Mouse (Mus musculus) CH12.LX (cell line): ENCODE data around the gene Hist1h3a. TPM values are rescaled to one million over a fixed set of nuclear protein-coding genes. Genes with fewer than 3 reads are reported as not detected.
A peak's percentile ranks its signal among the peaks of the same experiment; 100 is the strongest.

Experiments used
- DNase-seq: peaks from one replicate; pipeline ENCODE4 v3.0.0-alpha.2; 2013; ENCODE audit errors: extremely low read depth
- H3K27ac ChIP-seq: 2 replicates; pipeline ENCODE4 v1.5.1; 2012; ENCODE audit warnings: low read depth, mild to moderate bottlenecking, control low read depth, moderate library complexity; ENCODE audit not compliant: insufficient read depth
- H3K27me3 ChIP-seq: replicated peaks from 2 replicates; pipeline ENCODE3; 2012; ENCODE audit warnings: inconsistent platforms
- H3K36me3 ChIP-seq, 2 experiments: replicated peaks in 1 of 2; 2 replicates each; pipeline versions ENCODE3 to v1.6.1; 2012; ENCODE audit warnings: inconsistent platforms in 1 of 2, low read length in 1 of 2, mild to moderate bottlenecking in 1 of 2, mixed read lengths in 1 of 2, moderate library complexity in 1 of 2; ENCODE audit not compliant: control insufficient read depth in 1 of 2, insufficient read depth in 1 of 2
- H3K4me1 ChIP-seq, 2 experiments: 2 replicates each; pipeline ENCODE4 v1.6.1; 2012; ENCODE audit warnings: inconsistent platforms in 1 of 2, moderate library complexity in 1 of 2; ENCODE audit not compliant: insufficient read depth in 2 of 2, control insufficient read depth in 1 of 2
- H3K4me2 ChIP-seq: 2 replicates; pipeline ENCODE4 v1.6.1; 2012; ENCODE audit warnings: low read depth, mild to moderate bottlenecking, control low read depth; ENCODE audit not compliant: poor library complexity, insufficient read depth, severe bottlenecking
- H3K4me3 ChIP-seq, 3 experiments: fragments of 150-350 bp in 1 of 3; sonication (generic) in 1 of 3; replicated peaks in 1 of 3; 2 replicates each; pipeline versions ENCODE3 to v1.5.1; 2011 to 2012; ENCODE audit warnings: low read depth in 2 of 3, low read length in 2 of 3, mild to moderate bottlenecking in 2 of 3, moderate library complexity in 2 of 3, control low read depth in 1 of 3, improper control_type of control experiment in 1 of 3, inconsistent platforms in 1 of 3, mixed read lengths in 1 of 3; ENCODE audit not compliant: poor library complexity in 1 of 3
- H3K79me2 ChIP-seq: replicated peaks from 2 replicates; pipeline ENCODE4 v1.6.1; 2012; ENCODE audit warnings: mild to moderate bottlenecking, moderate library complexity; ENCODE audit not compliant: control insufficient read depth, poor library complexity, insufficient read depth, severe bottlenecking; ENCODE audit errors: extremely low read depth
- H3K9ac ChIP-seq: 2 replicates; pipeline ENCODE4 v1.6.1; 2012; ENCODE audit warnings: low read depth, mild to moderate bottlenecking, control low read depth, moderate library complexity; ENCODE audit not compliant: insufficient read depth
- H3K9me3 ChIP-seq: replicated peaks from 2 replicates; pipeline ENCODE3; 2012; ENCODE audit warnings: low read length, inconsistent platforms, mixed read lengths
- BHLHE40 ChIP-seq: IDR thresholded peaks from 2 replicates; pipeline ENCODE4 v1.6.1; 2011; ENCODE audit warnings: mild to moderate bottlenecking, low read depth, low read length, improper control_type of control experiment
- CHD1 ChIP-seq: IDR thresholded peaks from 2 replicates; pipeline ENCODE4 v1.6.1; 2012; ENCODE audit warnings: low read depth, low read length, improper control_type of control experiment, inconsistent platforms
- CHD2 ChIP-seq: IDR thresholded peaks from 2 replicates; pipeline ENCODE4 v1.6.1; 2011; ENCODE audit warnings: low read length, improper control_type of control experiment
- CTCF ChIP-seq, 2 experiments: IDR thresholded peaks in 1 of 2; conservative IDR thresholded peaks in 1 of 2; 2 replicates each; pipeline ENCODE4 v1.5.1; 2011 to 2012; ENCODE audit warnings: low read depth in 2 of 2, low read length in 2 of 2, improper control_type of control experiment in 1 of 2, inconsistent platforms in 1 of 2, mild to moderate bottlenecking in 1 of 2, moderate library complexity in 1 of 2
- E2F4 ChIP-seq: IDR thresholded peaks from 2 replicates; pipeline ENCODE4 v1.6.1; 2011; ENCODE audit warnings: low read depth, low read length, improper control_type of control experiment; ENCODE audit not compliant: insufficient replicate concordance
- ELF1 ChIP-seq: IDR thresholded peaks from 2 replicates; pipeline ENCODE4 v1.6.1; 2014; ENCODE audit warnings: low read depth, mild to moderate bottlenecking, inconsistent platforms, low read length, improper control_type of control experiment
- EP300 ChIP-seq: IDR thresholded peaks from 2 replicates; pipeline ENCODE4 v1.6.1; 2011; ENCODE audit warnings: low read length, improper control_type of control experiment
- ETS1 ChIP-seq: conservative IDR thresholded peaks from 2 replicates; pipeline ENCODE4 v1.6.1; 2012; ENCODE audit warnings: low read depth, mild to moderate bottlenecking, inconsistent platforms, low read length, improper control_type of control experiment, moderate library complexity
- GABPA ChIP-seq: IDR thresholded peaks from 2 replicates; pipeline ENCODE4 v1.6.1; 2012; ENCODE audit warnings: low read depth, low read length, improper control_type of control experiment, inconsistent platforms; ENCODE audit not compliant: insufficient replicate concordance
- HCFC1 ChIP-seq: IDR thresholded peaks from 2 replicates; pipeline ENCODE4 v1.6.1; 2012; ENCODE audit warnings: low read depth, mild to moderate bottlenecking, inconsistent platforms, low read length, improper control_type of control experiment
- IRF4 ChIP-seq: IDR thresholded peaks from 2 replicates; pipeline ENCODE4 v1.6.1; 2014; ENCODE audit warnings: low read depth, mild to moderate bottlenecking, inconsistent platforms, low read length, improper control_type of control experiment
- JUN ChIP-seq: IDR thresholded peaks from 2 replicates; pipeline ENCODE4 v1.6.1; 2011; ENCODE audit warnings: low read depth, mild to moderate bottlenecking, low read length, improper control_type of control experiment, moderate library complexity; ENCODE audit not compliant: insufficient read depth
- JUND ChIP-seq: conservative IDR thresholded peaks from 2 replicates; pipeline ENCODE4 v1.6.1; 2011; ENCODE audit warnings: low read depth, low read length, improper control_type of control experiment
- KAT2A ChIP-seq: IDR thresholded peaks from 2 replicates; pipeline ENCODE4 v1.6.1; 2012; ENCODE audit warnings: low read length, improper control_type of control experiment, inconsistent platforms; ENCODE audit not compliant: insufficient replicate concordance
- MAFK ChIP-seq: IDR thresholded peaks from 2 replicates; pipeline ENCODE4 v1.6.1; 2011; ENCODE audit warnings: low read length, improper control_type of control experiment; ENCODE audit not compliant: insufficient replicate concordance
- MAX ChIP-seq: IDR thresholded peaks from 2 replicates; pipeline ENCODE4 v1.6.1; 2011; ENCODE audit warnings: low read length, improper control_type of control experiment
- MAZ ChIP-seq: IDR thresholded peaks from 2 replicates; pipeline ENCODE4 v1.6.1; 2012; ENCODE audit warnings: low read depth, mild to moderate bottlenecking, inconsistent platforms, low read length, improper control_type of control experiment, moderate library complexity
- MEF2A ChIP-seq: IDR thresholded peaks from 2 replicates; pipeline ENCODE4 v1.6.1; 2014; ENCODE audit warnings: low read depth, mild to moderate bottlenecking, inconsistent platforms, low read length, improper control_type of control experiment, borderline replicate concordance
- MXI1 ChIP-seq: IDR thresholded peaks from 2 replicates; pipeline ENCODE4 v1.6.1; 2011; ENCODE audit warnings: mild to moderate bottlenecking, low read depth, low read length, improper control_type of control experiment
- MYC ChIP-seq: IDR thresholded peaks from 2 replicates; pipeline ENCODE4 v1.6.1; 2011; ENCODE audit warnings: low read depth, mild to moderate bottlenecking, improper control_type of control experiment, low read length
- NELFE ChIP-seq: IDR thresholded peaks from 2 replicates; pipeline ENCODE4 v1.6.1; 2011; ENCODE audit warnings: low read depth, low read length, improper control_type of control experiment
- NRF1 ChIP-seq: IDR thresholded peaks from 2 replicates; pipeline ENCODE4 v1.6.1; 2014; ENCODE audit warnings: low read depth, mild to moderate bottlenecking, inconsistent platforms, low read length, improper control_type of control experiment, moderate library complexity
- PAX5 ChIP-seq: IDR thresholded peaks from 2 replicates; pipeline ENCODE4 v1.6.1; 2012; ENCODE audit warnings: low read length, inconsistent platforms, mixed read lengths
- POLR2A ChIP-seq: IDR thresholded peaks from 2 replicates; pipeline ENCODE4 v1.6.1; 2011; ENCODE audit warnings: low read depth, mild to moderate bottlenecking, improper control_type of control experiment, low read length
- POLR2AphosphoS2 ChIP-seq: IDR thresholded peaks from 2 replicates; pipeline ENCODE4 v1.6.1; 2011; ENCODE audit warnings: low read depth, low read length, improper control_type of control experiment
- RAD21 ChIP-seq: IDR thresholded peaks from 2 replicates; pipeline ENCODE4 v1.6.1; 2011; ENCODE audit warnings: low read depth, mild to moderate bottlenecking, low read length, improper control_type of control experiment, moderate library complexity
- RCOR1 ChIP-seq: conservative IDR thresholded peaks from 2 replicates; pipeline ENCODE4 v1.6.1; 2012; ENCODE audit warnings: low read depth, mild to moderate bottlenecking, inconsistent platforms, low read length, improper control_type of control experiment
- SIN3A ChIP-seq: IDR thresholded peaks from 2 replicates; pipeline ENCODE4 v1.6.1; 2012; ENCODE audit warnings: low read length, improper control_type of control experiment, inconsistent platforms
- SMC3 ChIP-seq: IDR thresholded peaks from 2 replicates; pipeline ENCODE4 v1.6.1; 2011; ENCODE audit warnings: low read depth, low read length, improper control_type of control experiment
- TBP ChIP-seq: conservative IDR thresholded peaks from 2 replicates; pipeline ENCODE4 v1.6.1; 2011; ENCODE audit warnings: low read depth, low read length, improper control_type of control experiment
- TCF12 ChIP-seq: IDR thresholded peaks from 2 replicates; pipeline ENCODE4 v1.6.1; 2014; ENCODE audit warnings: low read depth, mild to moderate bottlenecking, inconsistent platforms, low read length, improper control_type of control experiment
- UBTF ChIP-seq: IDR thresholded peaks from 2 replicates; pipeline ENCODE4 v1.6.1; 2012; ENCODE audit warnings: low read depth, mild to moderate bottlenecking, inconsistent platforms, low read length, improper control_type of control experiment, moderate library complexity
- USF1 ChIP-seq: IDR thresholded peaks from 2 replicates; pipeline ENCODE4 v1.6.1; 2014; ENCODE audit warnings: low read depth, mild to moderate bottlenecking, inconsistent platforms, low read length, improper control_type of control experiment
- USF2 ChIP-seq: conservative IDR thresholded peaks from 2 replicates; pipeline ENCODE4 v1.6.1; 2011; ENCODE audit warnings: low read depth, low read length, improper control_type of control experiment
- ZC3H11A ChIP-seq: IDR thresholded peaks from 2 replicates; pipeline ENCODE4 v1.6.1; 2012; ENCODE audit warnings: low read depth, mild to moderate bottlenecking, inconsistent platforms, low read length, improper control_type of control experiment
- ZKSCAN1 ChIP-seq: IDR thresholded peaks from 2 replicates; pipeline ENCODE4 v1.6.1; 2012; ENCODE audit warnings: low read depth, inconsistent platforms, low read length, improper control_type of control experiment, borderline replicate concordance
- ZMIZ1 ChIP-seq: IDR thresholded peaks from 2 replicates; pipeline ENCODE4 v1.6.1; 2012; ENCODE audit warnings: low read depth, mild to moderate bottlenecking, inconsistent platforms, low read length, improper control_type of control experiment
- ZNF384 ChIP-seq: IDR thresholded peaks from 2 replicates; pipeline ENCODE4 v1.6.1; 2012; ENCODE audit warnings: low read depth, low read length, improper control_type of control experiment, inconsistent platforms
- dilution Hi-C: fragments of 300-500 bp; cut with MboI; formaldehyde crosslinking; loops from 2 replicates; pipeline ENCODE4 v1.14.3; 2020; ENCODE audit warnings: low sequenced_read_pairs; ENCODE audit not compliant: extremely low pct_unique_long_range_greater_than_20kb, extremely low pct_ligation_motif_present
- in situ Hi-C: fragments of 300-500 bp; cut with MboI; formaldehyde crosslinking; loops from 3 replicates; pipeline ENCODE4 v1.14.3; 2019; ENCODE audit warnings: low sequenced_read_pairs, low pct_ligation_motif_present, low pct_unique_long_range_greater_than_20kb, mixed read lengths
- polyA plus RNA-seq: library from polyadenylated mRNA; unstranded; fragments of >175 nt; gene quantifications from 2 replicates; pipeline ENCODE4 v1.2.1, GENCODE M21; 2012; ENCODE audit warnings: low read depth; ENCODE audit not compliant: insufficient read length
- total RNA-seq, 2 experiments: library from RNA; depleted of rRNA; stranded (reverse); fragments of 300-350 nt in 1 of 2; fragments of >200 nt in 1 of 2; gene quantifications; 2 replicates each; pipeline ENCODE4 v1.2.3; 2012 to 2014

The Hist1h3a gene
- total and polyA plus RNA-seq, 3 experiments, result 3.2 to 1,392 (median 78.5) TPM

GRCm38 (mm10) chr13:23764324-23765171 is 2.4 kb upstream of the Hist1h3a start:
- in situ Hi-C loops (loop anchor here (25.0 kb wide), 1 partner anchor 1727 kb away; the partner anchor contains the start of genes Hist1h2ag, Hist1h2ah, Hist1h2bj and Hist1h2bk), dilution Hi-C loops (no loop called here)
- H3K4me1 ChIP-seq, result peaks cover 3 to 25% of the 10 kb centered on the region in 2 experiments; a peak in 3 of 4 replicates
- peak; percentile 23 for TF ChIP-seq POLR2AphosphoS2
- TF ChIP-seq ZC3H11A, result no peak
- TF ChIP-seq MYC, result 0 out of 2 replicates have a peak, but pooled peaks have one; percentile 26
- no peak for TF ChIP-seq USF2
- no peak for TF ChIP-seq MXI1
- peak; percentile 67 for TF ChIP-seq CHD2
- TF ChIP-seq PAX5, result no peak
- no peak for TF ChIP-seq RAD21
- TF ChIP-seq SIN3A, result 0 out of 2 replicates have a peak, but pooled peaks have one; percentile 18
- TF ChIP-seq TCF12, result no peak
- no peak for TF ChIP-seq ZKSCAN1
- no peak for TF ChIP-seq JUND
- TF ChIP-seq KAT2A, result no peak
- no peak for TF ChIP-seq BHLHE40
- no peak for TF ChIP-seq MAFK
- TF ChIP-seq CHD1, result peak; percentile 70
- no peak for TF ChIP-seq JUN
- no peak for TF ChIP-seq USF1
- TF ChIP-seq ETS1, result no peak
- TF ChIP-seq SMC3, result no peak
- no peak for TF ChIP-seq ZNF384
- no peak for TF ChIP-seq MAZ
- TF ChIP-seq GABPA, result no peak
- no peak for TF ChIP-seq ELF1
- no peak for TF ChIP-seq NRF1
- no peak for TF ChIP-seq MAX
- peak; percentile 12; the same call in 1 of the 2 replicates for TF ChIP-seq HCFC1
- TF ChIP-seq MEF2A, result no peak
- TF ChIP-seq EP300, result no peak
- TF ChIP-seq TBP, result no peak
- TF ChIP-seq NELFE, result 0 out of 2 replicates have a peak, but pooled peaks have one; percentile 31
- 0 out of 2 replicates have a peak, but pooled peaks have one; percentile 65 for TF ChIP-seq RCOR1
- TF ChIP-seq IRF4, result no peak
- TF ChIP-seq ZMIZ1, result peak; percentile 94
- TF ChIP-seq E2F4, result no peak
- TF ChIP-seq POLR2A, result peak; percentile 78
- no peak for TF ChIP-seq UBTF
- TF ChIP-seq CTCF (conservative IDR thresholded peaks at IDR 0.05 in 1 of 2, IDR thresholded peaks at IDR 0.05 in 1 of 2; ENCODE audit: low read depth in 2 of 2, low read length in 2 of 2), result no peak
- DNase-seq, result peak; percentile 64
- peak overlapping the region in 1 of 3 experiments; percentile 47 for H3K4me3 ChIP-seq
- H3K9me3 ChIP-seq, result no peaks in the 10 kb centered on the region
- H3K4me2 ChIP-seq, result peak overlapping the region; percentile 88
- no peaks in the 10 kb centered on the region for H3K36me3 ChIP-seq
- H3K27me3 ChIP-seq, result no peaks in the 10 kb centered on the region
- H3K79me2 ChIP-seq, result no peaks in the 10 kb centered on the region
- peak overlapping the region; percentile 79; the same call in 1 of the 2 replicates for H3K27ac ChIP-seq
- H3K9ac ChIP-seq, result peak overlapping the region; percentile 99
